Mouse (Mus musculus): ENCODE measurements around the gene Serp2. TPM values are rescaled to one million over a fixed set of nuclear protein-coding genes. Genes with fewer than 3 reads are reported as not detected.

Gene Serp2
- polyA plus RNA-seq, 1 experiment from 2014 or later: 9.2 TPM

- peak overlapping the region; percentile 100 for H3K27ac ChIP-seq
- peak overlapping the region; percentile 75 for H3K4me3 ChIP-seq (replicated peaks)
- peaks cover 23% of the 10 kb centered on the region for H3K4me1 ChIP-seq
- WGBS: 1% methylated on average over 46 of the region's 52 CpGs
- H3K9me3 ChIP-seq: no peaks in the 10 kb centered on the region
- peak; percentile 97 for ATAC-seq (ENCODE audit: insufficient read depth, low FRiP score, low read depth)
- H3K27me3 ChIP-seq (replicated peaks): no peaks in the 10 kb centered on the region
- H3K9ac ChIP-seq: peak overlapping the region; percentile 96
- H3K36me3 ChIP-seq: peaks cover 9% of the 10 kb centered on the region; the same call in 1 of the 2 replicates
- peak overlapping the region; percentile 86 for H3K4me2 ChIP-seq
These were observed 52.5 kb downstream of the Serp2 start for GRCm38 (mm10) chr14:76504121-76504737.

- ATAC-seq (ENCODE audit: insufficient read depth, low FRiP score, low read depth): no peak
- 9% methylated on average over 13 of the region's 13 CpGs for WGBS
- H3K4me2 ChIP-seq: peak overlapping the region; percentile 86
- H3K4me3 ChIP-seq (replicated peaks): peak overlapping the region; percentile 75
- H3K9me3 ChIP-seq: no peaks in the 10 kb centered on the region
- H3K4me1 ChIP-seq: peaks cover 23% of the 10 kb centered on the region
- H3K27me3 ChIP-seq (replicated peaks): no peaks in the 10 kb centered on the region
- H3K36me3 ChIP-seq: peaks cover 9% of the 10 kb centered on the region; the same call in 1 of the 2 replicates
- no peak overlapping the region for H3K9ac ChIP-seq
- H3K27ac ChIP-seq: peak overlapping the region; percentile 100; the same call in 1 of the 2 replicates
These were observed 53.3 kb downstream of the Serp2 start for GRCm38 (mm10) chr14:76503231-76503851.

GRCm38 (mm10) chr14:76500036-76500435, 56.7 kb downstream of the Serp2 start:
- H3K27me3 ChIP-seq (replicated peaks): no peaks in the 10 kb centered on the region
- H3K4me3 ChIP-seq (replicated peaks): no peak overlapping the region
- H3K4me1 ChIP-seq: peaks cover 10% of the 10 kb centered on the region
- no peaks in the 10 kb centered on the region for H3K36me3 ChIP-seq
- H3K4me2 ChIP-seq: no peak overlapping the region
- no peak overlapping the region for H3K9ac ChIP-seq
- H3K27ac ChIP-seq: 0 out of 2 replicates have a peak overlapping the region, but pooled peaks have one; percentile 55
- no peak for ATAC-seq (ENCODE audit: insufficient read depth, low FRiP score, low read depth)
- H3K9me3 ChIP-seq: no peaks in the 10 kb centered on the region
- 28% methylated on average over 5 of the region's 5 CpGs for WGBS

GRCm38 (mm10) chr14:76499492-76499891, 57.2 kb downstream of the Serp2 start:
- 49% methylated on average over 6 of the region's 6 CpGs for WGBS
- H3K4me1 ChIP-seq: peaks cover 10% of the 10 kb centered on the region
- no peaks in the 10 kb centered on the region for H3K27me3 ChIP-seq (replicated peaks)
- no peak overlapping the region for H3K27ac ChIP-seq
- no peaks in the 10 kb centered on the region for H3K9me3 ChIP-seq
- no peak overlapping the region for H3K4me3 ChIP-seq (replicated peaks)
- no peak overlapping the region for H3K9ac ChIP-seq
- no peak for ATAC-seq (ENCODE audit: insufficient read depth, low FRiP score, low read depth)
- H3K36me3 ChIP-seq: no peaks in the 10 kb centered on the region
- no peak overlapping the region for H3K4me2 ChIP-seq

GRCm38 (mm10) chr14:76498210-76498609, 58.5 kb downstream of the Serp2 start:
- H3K27ac ChIP-seq: no peak overlapping the region
- no peaks in the 10 kb centered on the region for H3K9me3 ChIP-seq
- no peaks in the 10 kb centered on the region for H3K36me3 ChIP-seq
- no peak overlapping the region for H3K4me3 ChIP-seq (replicated peaks)
- peaks cover 5% of the 10 kb centered on the region; the same call in 1 of the 2 replicates for H3K4me1 ChIP-seq
- no peak overlapping the region for H3K9ac ChIP-seq
- no peaks in the 10 kb centered on the region for H3K27me3 ChIP-seq (replicated peaks)
- H3K4me2 ChIP-seq: no peak overlapping the region
- ATAC-seq (ENCODE audit: insufficient read depth, low FRiP score, low read depth): no peak
- 58% methylated on average over 7 of the region's 7 CpGs for WGBS

- Histone ChIP-seq H3K36me3 (no peaks in the 10 kb centered on the region), H3K9ac (no peak overlapping the region), H3K27ac (no peak overlapping the region), H3K4me3 (replicated peaks) (no peak overlapping the region), H3K4me1 (peaks cover 5% of the 10 kb centered on the region; the same call in 1 of the 2 replicates), H3K9me3 (no peaks in the 10 kb centered on the region), H3K4me2 (no peak overlapping the region), H3K27me3 (replicated peaks) (no peaks in the 10 kb centered on the region)
- WGBS: 77% methylated on average over 9 of the region's 9 CpGs
- no peak for ATAC-seq (ENCODE audit: insufficient read depth, low FRiP score, low read depth)
These were observed 59.5 kb downstream of the Serp2 start for GRCm38 (mm10) chr14:76497187-76497586.

GRCm38 (mm10) chr14:76495022-76495421, 61.7 kb downstream of the Serp2 start:
- Histone ChIP-seq H3K9me3 (no peaks in the 10 kb centered on the region), H3K27me3 (replicated peaks) (no peaks in the 10 kb centered on the region), H3K4me1 (peaks cover 3% of the 10 kb centered on the region; the same call in 1 of the 2 replicates), H3K36me3 (no peaks in the 10 kb centered on the region), H3K4me2 (no peak overlapping the region), H3K9ac (no peak overlapping the region), H3K4me3 (replicated peaks) (no peak overlapping the region), H3K27ac (no peak overlapping the region)
- ATAC-seq (ENCODE audit: insufficient read depth, low FRiP score, low read depth): no peak
- 42% methylated on average over 5 of the region's 5 CpGs for WGBS

- Histone ChIP-seq H3K9me3 (no peaks in the 10 kb centered on the region), H3K36me3 (no peaks in the 10 kb centered on the region), H3K4me1 (no peaks in the 10 kb centered on the region), H3K9ac (no peak overlapping the region), H3K27me3 (replicated peaks) (no peaks in the 10 kb centered on the region), H3K4me2 (no peak overlapping the region), H3K4me3 (replicated peaks) (no peak overlapping the region), H3K27ac (no peak overlapping the region)
- ATAC-seq (ENCODE audit: insufficient read depth, low FRiP score, low read depth): no peak
- 72% methylated on average over 2 of the region's 2 CpGs for WGBS
These were observed 67.6 kb downstream of the Serp2 start for GRCm38 (mm10) chr14:76489128-76489527.

GRCm38 (mm10) chr14:76488101-76489044, 68.3 kb downstream of the Serp2 start:
- H3K4me2 ChIP-seq: no peak overlapping the region
- H3K9ac ChIP-seq: no peak overlapping the region
- WGBS: 59% methylated on average over 18 of the region's 18 CpGs
- H3K27me3 ChIP-seq (replicated peaks): no peaks in the 10 kb centered on the region
- H3K4me1 ChIP-seq: no peaks in the 10 kb centered on the region
- H3K4me3 ChIP-seq (replicated peaks): no peak overlapping the region
- H3K27ac ChIP-seq: no peak overlapping the region
- no peaks in the 10 kb centered on the region for H3K9me3 ChIP-seq
- ATAC-seq (ENCODE audit: insufficient read depth, low FRiP score, low read depth): no peak
- H3K36me3 ChIP-seq: no peaks in the 10 kb centered on the region

- WGBS: 75% methylated on average over 16 of the region's 16 CpGs
- no peaks in the 10 kb centered on the region for H3K36me3 ChIP-seq
- no peak overlapping the region for H3K27ac ChIP-seq
- no peak overlapping the region for H3K4me3 ChIP-seq (replicated peaks)
- H3K4me2 ChIP-seq: no peak overlapping the region
- no peaks in the 10 kb centered on the region for H3K4me1 ChIP-seq
- ATAC-seq (ENCODE audit: insufficient read depth, low FRiP score, low read depth): no peak
- no peaks in the 10 kb centered on the region for H3K27me3 ChIP-seq (replicated peaks)
- H3K9ac ChIP-seq: no peak overlapping the region
- H3K9me3 ChIP-seq: no peaks in the 10 kb centered on the region
These were observed 69.1 kb downstream of the Serp2 start for GRCm38 (mm10) chr14:76487609-76488008.

- H3K27ac ChIP-seq: no peak overlapping the region
- H3K27me3 ChIP-seq (replicated peaks): no peaks in the 10 kb centered on the region
- 100% methylated on average over 1 of the region's 1 CpGs for WGBS
- no peak overlapping the region for H3K4me2 ChIP-seq
- no peaks in the 10 kb centered on the region for H3K9me3 ChIP-seq
- H3K4me1 ChIP-seq: 0 out of 2 replicates have a peak, but pooled peaks cover 2% of the 10 kb centered on the region
- H3K4me3 ChIP-seq (replicated peaks): no peak overlapping the region
- no peaks in the 10 kb centered on the region for H3K36me3 ChIP-seq
- ATAC-seq (ENCODE audit: insufficient read depth, low FRiP score, low read depth): no peak
- H3K9ac ChIP-seq: no peak overlapping the region
These were observed 73.0 kb downstream of the Serp2 start for GRCm38 (mm10) chr14:76483701-76484100.
